Comparison of ENCODE assay signal across 8 mouse cellular contexts in genomic region chr6:100875862-100876623, GRCm38 (mm10). TPM values are rescaled to one million over a fixed set of nuclear protein-coding genes. Genes with fewer than 3 reads are reported as not detected.
A peak's percentile ranks its signal among the peaks of the same experiment; 100 is the strongest.
DNase-seq lines count a peak whose midpoint lies in the region; ATAC-seq and TF ChIP-seq lines count a peak whose summit lies in the region.

No protein-coding gene starts in this region.

- H3K36me3 ChIP-seq in forebrain, embryonic 10.5 days (replicated peaks) = no peaks in the 10 kb centered on the region
- H3K36me3 ChIP-seq in forebrain, embryonic 16.5 days (ENCODE audit: control insufficient read depth, insufficient read depth) = no peaks in the 10 kb centered on the region
- H3K36me3 ChIP-seq in embryonic facial prominence, embryonic 11.5 days (replicated peaks; ENCODE audit: control insufficient read depth, insufficient read depth, low read depth, low read length) = no peaks in the 10 kb centered on the region
- H3K36me3 ChIP-seq in liver, embryonic 11.5 days (ENCODE audit: control insufficient read depth, insufficient read depth, low read length) = no peaks in the 10 kb centered on the region

- no peaks in the 10 kb centered on the region for H3K4me1 ChIP-seq in forebrain, embryonic 10.5 days
- H3K4me1 ChIP-seq in forebrain, embryonic 16.5 days (replicated peaks; ENCODE audit: control insufficient read depth, insufficient read depth, low read length) = no peaks in the 10 kb centered on the region
- no peaks in the 10 kb centered on the region for H3K4me1 ChIP-seq in bone marrow, adult 2 months (ENCODE audit: control insufficient read depth, insufficient read depth, low read length)
- H3K4me1 ChIP-seq in embryonic facial prominence, embryonic 11.5 days (ENCODE audit: control insufficient read depth, insufficient read depth, low read length) = no peaks in the 10 kb centered on the region
- H3K4me1 ChIP-seq in liver, embryonic 11.5 days (replicated peaks; ENCODE audit: control insufficient read depth, insufficient read depth, low read length) = no peaks in the 10 kb centered on the region

- H3K27me3 ChIP-seq in forebrain, embryonic 10.5 days (ENCODE audit: poor library complexity, severe bottlenecking) = peaks cover 16% of the 10 kb centered on the region; the same call in 1 of the 2 replicates
- no peaks in the 10 kb centered on the region for H3K27me3 ChIP-seq in forebrain, embryonic 16.5 days (replicated peaks; ENCODE audit: control insufficient read depth, insufficient read depth, low read length)
- no peaks in the 10 kb centered on the region for H3K27me3 ChIP-seq in embryonic facial prominence, embryonic 11.5 days (ENCODE audit: control insufficient read depth, insufficient read depth, low read length)
- peaks cover 3% of the 10 kb centered on the region; the same call in 1 of the 2 replicates for H3K27me3 ChIP-seq in liver, embryonic 11.5 days (replicated peaks; ENCODE audit: control insufficient read depth, insufficient read depth, low read length)

- H3K27ac ChIP-seq in forebrain, embryonic 10.5 days = no peak overlapping the region
- no peak overlapping the region for H3K27ac ChIP-seq in forebrain, embryonic 16.5 days (ENCODE audit: low read length)
- no peak overlapping the region for H3K27ac ChIP-seq in bone marrow, adult 2 months (ENCODE audit: control insufficient read depth, insufficient read depth, low read depth, low read length, poor library complexity)
- no peak overlapping the region for H3K27ac ChIP-seq in embryonic facial prominence, embryonic 11.5 days (replicated peaks; ENCODE audit: low read depth, low read length)
- no peak overlapping the region for H3K27ac ChIP-seq in liver, embryonic 11.5 days (ENCODE audit: low read depth, low read length)

- H3K9ac ChIP-seq in forebrain, embryonic 16.5 days (replicated peaks; ENCODE audit: low read depth, low read length) = no peak overlapping the region
- H3K9ac ChIP-seq in embryonic facial prominence, embryonic 11.5 days (replicated peaks; ENCODE audit: low read length) = no peak overlapping the region
- H3K9ac ChIP-seq in liver, embryonic 11.5 days (ENCODE audit: low read depth, low read length) = no peak overlapping the region

- H3K4me2 ChIP-seq in forebrain, embryonic 16.5 days (ENCODE audit: low read length) = no peak overlapping the region
- no peak overlapping the region for H3K4me2 ChIP-seq in embryonic facial prominence, embryonic 11.5 days (ENCODE audit: low read depth, low read length)
- no peak overlapping the region for H3K4me2 ChIP-seq in liver, embryonic 11.5 days

- TF ChIP-seq POLR2A in bone marrow, adult 2 months (IDR thresholded peaks at IDR 0.05; ENCODE audit: borderline replicate concordance, control insufficient read depth, low read depth, low read length) = no peak

- no peak overlapping the region for H3K4me3 ChIP-seq in forebrain, embryonic 10.5 days
- H3K4me3 ChIP-seq in forebrain, embryonic 16.5 days (replicated peaks; ENCODE audit: low read length) = no peak overlapping the region
- no peak overlapping the region for H3K4me3 ChIP-seq in bone marrow, adult 2 months (replicated peaks; ENCODE audit: control insufficient read depth, low read depth, low read length)
- no peak overlapping the region for H3K4me3 ChIP-seq in embryonic facial prominence, embryonic 11.5 days (ENCODE audit: low read depth, low read length)
- no peak overlapping the region for H3K4me3 ChIP-seq in liver, embryonic 11.5 days (ENCODE audit: low read depth, low read length)

- peak; percentile 70 for TF ChIP-seq CTCF in bone marrow, adult 2 months (IDR thresholded peaks at IDR 0.05; ENCODE audit: control insufficient read depth, insufficient read depth, low read length)

- H3K9me3 ChIP-seq in forebrain, embryonic 10.5 days = no peaks in the 10 kb centered on the region
- no peaks in the 10 kb centered on the region for H3K9me3 ChIP-seq in forebrain, embryonic 16.5 days (ENCODE audit: control insufficient read depth, low read length)
- H3K9me3 ChIP-seq in embryonic facial prominence, embryonic 11.5 days (replicated peaks; ENCODE audit: control insufficient read depth, low read length) = no peaks in the 10 kb centered on the region
- no peaks in the 10 kb centered on the region for H3K9me3 ChIP-seq in liver, embryonic 11.5 days (ENCODE audit: control insufficient read depth, low read length)

- no peak for ATAC-seq in forebrain, embryonic 16.5 days
- no peak for ATAC-seq in embryonic facial prominence, embryonic 11.5 days (replicated peaks; ENCODE audit: insufficient number of reproducible peaks, low FRiP score, low TSS enrichment, low read depth)
- no peak for ATAC-seq in liver, embryonic 11.5 days (replicated peaks; ENCODE audit: low FRiP score)

- WGBS in forebrain, embryonic 10.5 days = 73% methylated on average over 20 of the region's 20 CpGs
- 72% methylated on average over 20 of the region's 20 CpGs for WGBS in forebrain, embryonic 16.5 days
- 70% methylated on average over 20 of the region's 20 CpGs for WGBS in bone marrow, adult 2 months
- WGBS in embryonic facial prominence, embryonic 11.5 days = 68% methylated on average over 20 of the region's 20 CpGs
- WGBS in liver, embryonic 11.5 days = 66% methylated on average over 17 of the region's 20 CpGs

- peak; percentile 65 for DNase-seq in forebrain, embryonic 10.5 days (ENCODE audit: extremely low spot score, low spot score)
- DNase-seq in CD4-positive, CD25-positive, alpha-beta regulatory T cell, adult 2 months (ENCODE audit: low read depth, low spot score) = peak; percentile 85
- DNase-seq in embryonic facial prominence, embryonic 11.5 days (ENCODE audit: low spot score) = peak; percentile 87
- DNase-seq in hindlimb bud, embryonic 11.5 days (ENCODE audit: extremely low spot score, low read depth, low spot score) = peak; percentile 53
- DNase-seq in liver, embryonic 11.5 days (ENCODE audit: low spot score) = peak; percentile 49
- peak; percentile 42 for DNase-seq in retina, adult 2 months (ENCODE audit: low read depth, low spot score)

RNA-seq across cellular contexts. Expression of gene Ppp4r2, which starts 42.6 kb away (rescaled TPM):
- polyA plus RNA-seq in forebrain, embryonic 10.5 days (2016; fragmentation: Nextera tagmentation; extraction: Ambion mirVana) = 24.4 and 24.7 TPM in 2 replicates
- 22.6 and 23.9 TPM in 2 replicates for polyA plus RNA-seq in forebrain, embryonic 16.5 days (2015; fragmentation: Nextera tagmentation; extraction: Ambion mirVana)
- polyA plus RNA-seq in bone marrow, adult 2 months (2011; ENCODE audit: insufficient read depth, insufficient read length, low replicate concordance, missing spikeins) = 25.5 and 33.5 TPM in 2 replicates
- 33.1 and 35.5 TPM in 2 replicates for polyA plus RNA-seq in embryonic facial prominence, embryonic 11.5 days (2014; fragmentation: Nextera tagmentation; extraction: Ambion mirVana)
- polyA plus RNA-seq in liver, embryonic 11.5 days (2014; fragmentation: Nextera tagmentation; extraction: Ambion mirVana) = 25.0 and 26.5 TPM in 2 replicates
